Mouse (Mus musculus) liver, adult (tissue): Measurements from ENCODE around the gene Dst.

Experiments used
- GATA4 ChIP-seq: IDR thresholded peaks from 2 replicates; pipeline ENCODE4 v1.6.1; 2014; ENCODE audit warnings: mild to moderate bottlenecking, low read length; ENCODE audit not compliant: insufficient replicate concordance

Gene Dst

DNA sequence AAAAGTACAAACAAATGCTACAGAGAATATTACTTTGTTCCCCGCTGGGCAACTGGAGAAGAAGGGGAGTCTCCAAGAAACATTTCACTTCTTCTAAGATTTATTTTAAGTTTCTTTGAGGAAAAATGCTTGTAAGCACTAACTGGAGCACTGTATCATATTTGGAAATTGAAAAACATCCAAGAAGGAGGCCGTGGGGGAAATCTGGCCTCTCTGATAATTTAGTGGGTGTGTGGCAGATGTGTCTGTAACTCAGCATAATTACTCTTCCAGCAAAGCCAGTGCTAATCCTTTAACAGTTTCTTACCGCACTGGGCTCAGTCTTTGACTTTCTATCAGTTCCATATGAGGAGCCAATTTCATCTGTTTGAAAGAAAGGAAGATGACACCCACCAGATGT, 423.7 kb downstream of the Dst start:
- TF ChIP-seq GATA4, result no peak
